Mouse (Mus musculus): ENCODE results near the gene Tmem141. TPM values are rescaled to one million over a fixed set of nuclear protein-coding genes. Genes with fewer than 3 reads are reported as not detected.

Gene Tmem141
- total RNA-seq (2022): 10 to 100 TPM; 14.9 to 24.0 (median 16.6) TPM

DNA sequence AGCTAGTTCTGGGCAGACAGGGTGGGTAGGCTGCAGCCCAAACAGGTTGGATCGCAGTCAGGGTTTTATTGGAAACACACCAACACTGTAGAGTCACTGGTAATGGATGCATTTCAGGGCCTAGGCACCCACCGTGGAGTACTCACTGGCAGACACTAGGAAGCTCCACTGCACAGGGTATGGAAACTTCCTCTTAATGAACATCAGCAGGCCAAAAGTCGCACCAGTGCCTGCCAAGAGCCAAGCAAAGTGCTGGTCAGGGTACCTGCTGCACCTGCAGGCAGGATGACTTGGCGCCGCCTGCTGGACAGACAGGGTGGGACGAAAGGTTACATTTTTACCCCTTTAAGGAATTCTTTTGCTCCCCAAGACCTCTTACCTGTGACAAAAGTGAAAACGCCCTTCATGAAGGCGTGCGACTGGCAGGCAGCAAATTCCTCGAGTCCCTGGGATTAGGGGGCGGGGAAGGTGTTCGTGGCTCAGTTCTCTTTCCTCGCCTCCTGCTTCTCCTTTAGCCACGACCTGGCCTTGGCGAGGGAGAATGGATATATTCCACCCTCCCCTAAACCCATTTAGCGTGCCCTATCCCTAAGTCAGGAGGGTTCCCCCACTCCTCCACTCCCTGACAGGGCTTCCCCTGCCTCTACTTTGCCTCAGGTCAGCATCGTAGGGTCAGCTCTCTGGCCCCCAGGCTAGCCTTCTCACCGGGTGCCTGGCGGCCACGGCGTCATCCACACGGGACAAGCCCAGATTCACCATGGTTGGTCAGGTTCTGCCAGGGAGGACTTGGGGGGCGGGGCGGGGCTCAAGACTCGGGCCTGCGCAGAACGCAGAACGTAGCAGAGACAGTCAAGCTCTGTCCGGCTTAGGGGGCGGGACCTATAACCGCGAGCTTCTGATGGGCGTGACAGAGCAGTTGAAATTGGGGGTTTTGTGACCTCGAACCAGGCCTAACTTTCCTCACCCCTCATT is at the start of gene Tmem141:
Gene Tmem141, minus strand, starts transcription at position 777 of the 972 bp plus-strand sequence.
- DNase-seq (ENCODE audit: low spot score in 2 of 2): peak; percentile 82 to 83

DNA sequence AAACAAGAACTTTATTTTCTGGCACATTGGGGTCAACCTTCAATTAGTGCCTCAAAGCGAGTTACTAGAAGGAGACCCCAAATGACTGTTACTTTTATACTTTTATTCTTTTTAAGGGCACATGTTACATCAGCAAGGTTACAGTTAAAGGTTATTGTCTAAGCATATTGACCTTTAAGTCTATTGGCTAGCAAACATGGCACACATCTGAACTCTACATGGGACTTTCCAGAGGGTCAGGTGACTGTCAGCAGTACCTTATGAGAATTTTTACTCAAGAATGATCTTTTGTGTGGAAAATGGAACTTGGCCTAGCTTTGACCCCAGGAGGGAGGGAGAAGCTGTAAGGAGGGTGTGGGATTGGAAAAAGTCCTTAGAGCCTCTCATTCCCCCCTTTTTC is 44.7 kb upstream of the Tmem141 start:
- no peak for DNase-seq (ENCODE audit: low spot score in 2 of 2)

GRCm38 (mm10) chr2:25664125-25664524 is 42.3 kb upstream of the Tmem141 start:
- DNase-seq (ENCODE audit: low spot score in 2 of 2): no peak

- peak in 1 of 2 experiments; percentile 44 for DNase-seq (ENCODE audit: low spot score in 2 of 2)
Observed at GRCm38 (mm10) chr2:25663511-25663910, 41.7 kb upstream of the Tmem141 start.

DNA sequence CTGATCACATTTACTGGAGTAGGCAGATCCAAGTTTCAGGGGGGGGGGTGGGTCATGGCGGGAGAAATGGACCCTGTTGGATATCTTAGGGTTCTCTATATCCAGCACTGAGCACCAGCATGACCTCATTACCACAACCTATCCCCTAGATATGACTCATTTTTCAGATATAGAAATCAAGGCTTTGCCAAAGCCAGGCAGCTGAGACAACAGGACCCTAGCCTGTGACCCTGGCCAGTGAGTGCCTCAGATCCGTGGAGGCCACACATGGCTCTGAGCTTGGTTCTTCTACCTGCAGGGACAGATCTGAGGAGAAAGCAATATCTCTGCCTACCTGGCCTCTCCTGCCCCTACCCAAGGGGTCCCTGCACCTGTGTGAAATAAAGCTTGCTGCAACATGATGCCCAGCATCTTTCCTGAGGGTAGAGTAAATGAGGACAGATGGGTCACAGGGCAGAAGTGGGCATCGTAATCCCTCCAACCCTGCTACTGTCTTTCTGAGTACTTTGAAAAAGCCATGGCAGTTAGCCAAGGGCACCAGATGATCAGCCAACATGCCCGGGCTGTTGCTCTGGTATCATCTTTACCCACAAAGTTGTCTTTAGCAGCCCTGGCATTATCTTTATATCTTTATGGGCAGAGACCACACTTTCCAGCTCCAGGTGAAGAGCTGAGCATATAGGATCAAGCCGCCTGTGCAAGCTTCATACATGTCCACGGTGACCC is 39.6 kb upstream of the Tmem141 start:
- DNase-seq (ENCODE audit: low spot score in 2 of 2): no peak

DNA sequence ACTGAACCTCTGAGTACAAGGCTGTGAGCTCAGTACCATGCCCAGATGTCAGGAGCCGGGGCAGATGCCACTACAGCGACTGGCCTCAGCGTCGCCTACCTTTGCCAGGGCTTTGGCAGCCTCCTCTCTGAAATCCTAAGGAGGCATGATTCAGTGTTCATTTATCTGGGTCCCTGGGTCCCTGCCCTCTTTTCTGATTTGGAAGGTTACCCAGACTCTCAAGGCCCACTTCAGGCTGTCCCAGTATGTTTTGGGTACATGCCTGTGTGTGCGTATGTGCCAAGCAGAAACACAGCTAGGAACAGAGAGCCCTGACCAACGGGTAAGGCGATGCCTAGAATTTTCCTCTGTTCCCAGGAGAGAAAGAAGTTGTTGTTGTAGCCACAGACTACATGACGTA is 38.5 kb upstream of the Tmem141 start:
- no peak for DNase-seq (ENCODE audit: low spot score in 2 of 2)

GRCm38 (mm10) chr2:25657652-25658051 is 35.8 kb upstream of the Tmem141 start, which contains the start of gene Lcn5:
TSS of gene Lcn5 (plus strand) at chr2:25657952.
- no peak for DNase-seq (ENCODE audit: low spot score in 2 of 2)

- DNase-seq (ENCODE audit: low spot score in 2 of 2): no peak
Observed at GRCm38 (mm10) chr2:25657246-25657645, 35.4 kb upstream of the Tmem141 start.

DNA sequence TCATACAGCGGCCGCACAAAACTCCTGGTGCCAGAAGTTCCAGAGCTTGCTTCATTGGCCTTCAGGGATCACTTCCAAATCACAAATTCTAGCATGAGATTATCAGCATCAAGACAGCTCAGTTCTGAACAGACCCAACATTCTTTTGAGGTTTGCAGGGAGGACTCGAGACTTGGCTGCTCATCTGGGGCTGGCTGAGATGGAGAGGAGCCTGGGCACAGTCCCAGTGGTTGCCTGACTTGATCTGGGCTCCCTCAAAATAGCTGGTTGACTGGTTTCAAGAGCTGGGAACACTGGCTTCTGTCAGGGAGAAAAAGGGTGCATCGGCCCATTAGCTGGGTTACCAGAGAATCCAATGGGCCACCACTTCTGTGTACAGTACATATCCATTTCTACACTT is 34.9 kb upstream of the Tmem141 start:
- no peak for DNase-seq (ENCODE audit: low spot score in 2 of 2)

DNA sequence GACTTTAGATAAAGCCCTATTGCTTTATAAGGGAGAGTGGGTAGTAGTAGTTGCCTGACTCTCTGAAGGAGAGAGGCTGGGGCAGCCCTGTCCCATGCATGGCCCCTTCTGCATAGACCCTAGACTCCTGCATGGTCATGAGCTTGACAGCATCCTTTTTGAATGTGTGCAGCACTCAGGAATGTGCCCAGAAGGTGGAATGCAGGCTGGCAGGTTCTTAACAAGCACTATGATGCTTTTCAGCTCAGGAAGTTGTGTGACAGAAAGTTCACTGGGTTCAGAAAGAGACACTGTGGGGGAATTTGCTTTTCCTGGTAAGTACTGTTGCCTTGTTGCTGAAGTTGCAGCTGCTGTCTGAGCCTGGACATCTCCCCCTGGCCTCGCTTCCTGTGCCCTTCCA is 32.7 kb upstream of the Tmem141 start:
- no peak for DNase-seq (ENCODE audit: low spot score in 2 of 2)

DNA sequence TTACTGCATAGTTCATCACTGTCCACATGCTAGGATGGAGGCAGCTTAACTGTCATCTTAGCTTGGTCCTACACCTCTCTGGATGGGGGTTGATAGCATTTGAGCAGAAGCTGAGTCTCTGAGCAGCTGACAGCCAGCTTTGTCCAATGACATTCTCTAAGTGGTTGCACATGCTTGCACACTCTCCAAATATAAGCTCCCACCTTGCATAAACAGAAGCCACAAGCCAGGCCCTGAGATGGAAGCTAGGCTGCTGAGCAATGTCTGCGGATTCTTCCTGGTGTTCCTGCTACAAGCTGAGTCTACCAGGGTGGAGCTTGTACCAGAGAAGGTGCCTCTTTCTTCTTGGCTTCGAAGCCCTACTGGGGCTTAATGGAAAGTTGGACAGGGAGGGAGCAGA is 31.1 kb upstream of the Tmem141 start, which contains the start of gene Lcn8:
Gene Lcn8, plus strand, starts transcription at position 219 of the 400 bp plus-strand sequence.
- DNase-seq (ENCODE audit: low spot score in 2 of 2): no peak

DNA sequence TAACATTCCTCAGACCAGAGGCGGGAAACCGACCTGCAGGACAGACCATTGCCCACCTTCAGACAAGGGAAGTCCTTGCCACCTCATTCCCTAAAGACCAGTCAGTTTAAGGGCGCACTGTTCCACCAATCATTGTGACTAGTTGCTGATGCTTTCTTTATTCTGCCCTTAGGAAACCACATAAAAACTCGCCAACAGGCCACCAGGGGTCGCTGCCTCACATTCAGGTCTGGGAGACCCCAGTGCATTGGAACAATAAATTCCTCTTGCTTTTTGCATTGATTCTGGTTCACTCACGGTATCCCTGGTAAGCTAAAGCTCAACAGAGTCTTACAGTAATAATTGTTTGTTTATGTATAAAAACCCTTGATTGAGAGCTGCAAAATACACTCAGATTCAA is 18.1 kb upstream of the Tmem141 start:
- DNase-seq (ENCODE audit: low spot score in 2 of 2): peak in 1 of 2 experiments; percentile 42

GRCm38 (mm10) chr2:25634046-25634445 is 12.2 kb upstream of the Tmem141 start:
- no peak for DNase-seq (ENCODE audit: low spot score in 2 of 2)

GRCm38 (mm10) chr2:25633616-25634015 is 11.8 kb upstream of the Tmem141 start:
- no peak for DNase-seq (ENCODE audit: low spot score in 2 of 2)

- DNase-seq (ENCODE audit: low spot score in 2 of 2): no peak
Observed at GRCm38 (mm10) chr2:25628738-25629137, 6.9 kb upstream of the Tmem141 start.

GRCm38 (mm10) chr2:25627811-25628210 is 6.0 kb upstream of the Tmem141 start, which contains the start of gene Fcna:
TSS of gene Fcna (minus strand) at chr2:25628030.
- DNase-seq (ENCODE audit: low spot score in 2 of 2): no peak

GRCm38 (mm10) chr2:25625986-25626385 is 4.2 kb upstream of the Tmem141 start:
- no peak for DNase-seq (ENCODE audit: low spot score in 2 of 2)

DNA sequence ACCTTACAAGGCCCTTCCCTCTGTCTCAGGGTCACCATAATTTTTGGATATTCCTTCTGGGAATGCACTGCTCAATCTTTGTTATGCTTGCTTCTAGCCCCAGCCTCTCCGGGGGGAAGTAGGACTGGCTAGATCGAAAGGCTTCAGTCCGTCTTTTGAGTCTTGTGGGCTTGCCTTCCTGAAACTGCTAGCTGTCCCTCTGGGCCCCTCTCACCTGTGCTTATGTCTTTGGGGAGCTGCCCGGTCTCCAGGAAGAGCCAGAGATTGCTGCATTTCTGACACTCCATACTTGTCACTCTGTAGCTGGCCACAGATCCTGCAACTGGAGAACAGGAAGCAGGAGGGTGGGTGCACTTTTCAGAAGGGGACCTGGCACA is 965 bp downstream of the Tmem141 start:
- no peak for DNase-seq (ENCODE audit: low spot score in 2 of 2)

DNA sequence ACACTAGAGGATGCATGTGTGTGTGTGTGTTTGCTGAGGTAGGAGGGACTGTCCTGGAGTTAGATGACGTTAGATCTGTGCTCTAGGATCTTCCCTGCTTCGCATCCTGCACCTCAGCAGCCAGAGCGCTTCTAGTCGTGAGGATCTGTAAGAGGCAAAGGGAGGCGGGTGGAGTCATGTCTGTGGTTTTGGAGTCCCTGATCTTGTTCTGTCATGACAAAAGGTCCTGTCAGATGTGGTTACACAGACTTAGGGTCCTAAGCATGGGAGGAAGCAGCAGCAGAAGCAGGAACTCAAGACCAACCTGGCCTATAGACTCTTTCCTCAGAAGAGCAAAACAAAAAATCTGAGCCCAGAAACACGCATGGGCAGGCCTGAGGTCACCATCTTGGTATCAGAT is 1.4 kb downstream of the Tmem141 start:
- DNase-seq (ENCODE audit: low spot score in 2 of 2): no peak

DNA sequence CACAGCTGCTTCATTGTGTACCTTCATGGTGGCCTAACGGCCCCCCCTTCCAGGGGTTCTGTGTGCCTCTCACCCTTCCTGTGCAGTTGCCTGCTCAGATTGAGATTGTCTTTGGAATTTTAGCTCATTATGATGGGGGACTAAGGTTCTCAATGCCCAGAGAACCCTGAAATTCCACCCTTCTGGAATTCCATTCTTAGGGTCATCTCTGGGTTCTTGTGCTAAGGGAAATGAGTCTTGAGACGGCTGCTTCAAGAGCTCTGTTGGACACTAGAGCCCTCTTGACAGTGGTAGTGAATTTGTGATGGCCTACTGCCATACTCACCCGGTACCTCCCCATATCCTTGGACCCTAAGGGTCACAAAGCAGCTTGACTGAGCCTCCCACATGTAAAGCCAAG is 4.2 kb downstream of the Tmem141 start, which contains the start of gene Ccdc183:
Gene Ccdc183, minus strand, starts transcription at position 101 of the 400 bp plus-strand sequence.
- DNase-seq (ENCODE audit: low spot score in 2 of 2): no peak

- DNase-seq (ENCODE audit: low spot score in 2 of 2): no peak
Observed at GRCm38 (mm10) chr2:25616398-25616797, 5.4 kb downstream of the Tmem141 start.

DNA sequence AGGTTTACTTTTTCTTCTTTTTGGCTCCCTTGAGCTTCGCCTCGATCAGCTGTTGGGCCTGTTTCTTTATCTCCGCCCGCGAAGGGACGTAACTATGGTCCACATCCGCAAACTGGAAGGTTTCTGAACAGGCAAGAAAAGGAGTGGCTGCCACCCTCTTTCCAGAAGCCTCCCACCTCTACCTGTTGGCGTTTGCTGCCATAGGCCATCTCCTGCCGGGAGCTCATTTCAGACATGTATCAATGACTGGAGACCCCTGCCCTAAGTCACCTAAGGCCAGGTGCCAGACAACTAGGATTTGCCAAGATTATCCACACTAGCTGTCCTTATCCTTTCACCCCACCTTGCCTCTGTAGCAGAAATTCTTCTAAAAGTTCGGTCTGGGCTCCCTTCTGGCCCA is 13.1 kb downstream of the Tmem141 start:
- DNase-seq (ENCODE audit: low spot score in 2 of 2): no peak
